13 mouse cellular contexts compared by ENCODE assay signal in the genomic region with DNA sequence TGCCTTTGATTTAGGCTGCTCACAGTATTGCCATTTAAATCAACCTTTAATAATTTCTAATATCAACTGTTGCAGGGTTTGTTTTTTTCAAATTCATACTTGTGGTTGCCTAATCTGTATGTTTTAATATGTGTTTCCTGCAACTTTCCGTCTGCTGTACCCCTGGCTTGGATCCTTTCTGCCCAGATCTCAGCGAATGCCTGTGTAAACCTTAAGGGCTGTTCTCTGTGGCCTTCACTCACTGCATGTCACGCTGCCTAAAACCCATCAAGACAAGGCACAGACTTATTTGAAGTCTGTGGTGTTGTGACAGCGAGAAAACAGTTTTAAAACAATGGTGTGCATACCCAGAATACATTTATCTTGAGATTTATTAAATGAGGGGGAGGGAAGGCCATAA.
DNase-seq lines count a peak whose midpoint lies in the region; ATAC-seq and TF ChIP-seq lines count a peak whose summit lies in the region.
"Had no signal": no experiment of that assay in that cellular context is flagged by ENCODE, and none has a peak within 500 bp of the region (broad histone marks: within the 10 kb centered on the region; RNA-seq: fewer than 3 reads in every experiment).

No protein-coding gene starts in this region.

- H3K4me3 ChIP-seq in stomach, embryonic 14.5 days (ENCODE audit: low read depth, low read length): no peak overlapping the region
- H3K4me3 ChIP-seq in stomach, postnatal 0 days (ENCODE audit: low read depth, low read length): no peak overlapping the region
- no peak overlapping the region for H3K4me3 ChIP-seq in hindbrain, embryonic 14.5 days (replicated peaks; ENCODE audit: low read length)
- no peak overlapping the region for H3K4me3 ChIP-seq in intestine, postnatal 0 days (ENCODE audit: low read depth, low read length)

- WGBS in stomach, embryonic 14.5 days: 36% methylated on average over 4 of the region's 4 CpGs
- WGBS in stomach, postnatal 0 days: 45% methylated on average over 4 of the region's 4 CpGs
- WGBS in hindbrain, embryonic 14.5 days: 38% methylated on average over 4 of the region's 4 CpGs
- WGBS in intestine, postnatal 0 days: 61% methylated on average over 4 of the region's 4 CpGs

- H3K4me2 ChIP-seq in stomach, embryonic 14.5 days (replicated peaks; ENCODE audit: low read depth, low read length): no peak overlapping the region
- H3K4me2 ChIP-seq in stomach, postnatal 0 days (replicated peaks; ENCODE audit: low read depth): no peak overlapping the region
- peak overlapping the region; percentile 20; the same call in 1 of the 2 replicates for H3K4me2 ChIP-seq in hindbrain, embryonic 14.5 days (replicated peaks)
- no peak overlapping the region for H3K4me2 ChIP-seq in intestine, postnatal 0 days (replicated peaks; ENCODE audit: low read depth)
- H3K4me2 ChIP-seq: liver, embryonic 11.5 days had no signal

- no peaks in the 10 kb centered on the region for H3K9me3 ChIP-seq in stomach, embryonic 14.5 days (ENCODE audit: control insufficient read depth, low read depth, low read length)
- H3K9me3 ChIP-seq in stomach, postnatal 0 days (ENCODE audit: control insufficient read depth, low read length): no peaks in the 10 kb centered on the region
- no peaks in the 10 kb centered on the region for H3K9me3 ChIP-seq in hindbrain, embryonic 14.5 days (ENCODE audit: control insufficient read depth, low read length)
- H3K9me3 ChIP-seq in intestine, postnatal 0 days (ENCODE audit: control insufficient read depth): no peaks in the 10 kb centered on the region

- no peaks in the 10 kb centered on the region for H3K4me1 ChIP-seq in stomach, embryonic 14.5 days (ENCODE audit: control insufficient read depth, insufficient read depth, low read length)
- no peaks in the 10 kb centered on the region for H3K4me1 ChIP-seq in stomach, postnatal 0 days (replicated peaks; ENCODE audit: control insufficient read depth, insufficient read depth)
- H3K4me1 ChIP-seq in hindbrain, embryonic 14.5 days (replicated peaks; ENCODE audit: control insufficient read depth, insufficient read depth, low read length): peaks cover 39% of the 10 kb centered on the region
- no peaks in the 10 kb centered on the region for H3K4me1 ChIP-seq in intestine, postnatal 0 days (replicated peaks; ENCODE audit: control insufficient read depth, insufficient read depth, low read length)

- H3K36me3 ChIP-seq in stomach, embryonic 14.5 days (ENCODE audit: control insufficient read depth, insufficient read depth, low read length): no peaks in the 10 kb centered on the region
- H3K36me3 ChIP-seq in stomach, postnatal 0 days (ENCODE audit: control insufficient read depth, insufficient read depth, low read length): no peaks in the 10 kb centered on the region
- no peaks in the 10 kb centered on the region for H3K36me3 ChIP-seq in hindbrain, embryonic 14.5 days (replicated peaks; ENCODE audit: control insufficient read depth, insufficient read depth)
- no peaks in the 10 kb centered on the region for H3K36me3 ChIP-seq in intestine, postnatal 0 days (ENCODE audit: control insufficient read depth, insufficient read depth)

- H3K27me3 ChIP-seq in stomach, embryonic 14.5 days (ENCODE audit: control insufficient read depth, insufficient read depth, low read length): no peaks in the 10 kb centered on the region
- H3K27me3 ChIP-seq in stomach, postnatal 0 days (ENCODE audit: control insufficient read depth, insufficient read depth, low read length): no peaks in the 10 kb centered on the region
- peaks cover 35% of the 10 kb centered on the region for H3K27me3 ChIP-seq in hindbrain, embryonic 14.5 days (ENCODE audit: control insufficient read depth, insufficient read depth, low read length)
- H3K27me3 ChIP-seq in intestine, postnatal 0 days (replicated peaks; ENCODE audit: control insufficient read depth, insufficient read depth, low read length): no peaks in the 10 kb centered on the region

- no peak for ATAC-seq in stomach, embryonic 14.5 days (ENCODE audit: insufficient number of reproducible peaks, insufficient read depth, low FRiP score, low read depth)
- no peak for ATAC-seq in stomach, postnatal 0 days (ENCODE audit: low FRiP score, low TSS enrichment)
- ATAC-seq in hindbrain, embryonic 14.5 days (ENCODE audit: low FRiP score): no peak
- no peak for ATAC-seq in intestine, postnatal 0 days

- no peak for TF ChIP-seq CTCF in stomach, postnatal 0 days (IDR thresholded peaks at IDR 0.05; ENCODE audit: low read depth)
- TF ChIP-seq CTCF in intestine, postnatal 0 days (IDR thresholded peaks at IDR 0.05; ENCODE audit: low read depth): no peak

- peak overlapping the region; percentile 62; the same call in 1 of the 2 replicates for H3K27ac ChIP-seq in stomach, embryonic 14.5 days (ENCODE audit: low read length)
- H3K27ac ChIP-seq in stomach, postnatal 0 days (replicated peaks): no peak overlapping the region
- peak overlapping the region; percentile 77; the same call in 1 of the 2 replicates for H3K27ac ChIP-seq in hindbrain, embryonic 14.5 days
- no peak overlapping the region for H3K27ac ChIP-seq in intestine, postnatal 0 days (ENCODE audit: low read depth, low read length)

- TF ChIP-seq EP300 in stomach, postnatal 0 days (optimal IDR thresholded peaks at IDR 0.05): no peak

- DNase-seq in stomach, postnatal 0 days (ENCODE audit: low spot score): no peak
- DNase-seq in hindbrain, embryonic 14.5 days (ENCODE audit: low spot score): no peak
- DNase-seq in lung, postnatal 36 days: peak; percentile 17
- no peak for DNase-seq in ovary, postnatal 10 days (ENCODE audit: low spot score)
- DNase-seq in yolk sac, embryonic 10.5 days (ENCODE audit: low spot score): no peak
- DNase-seq: adrenal gland, postnatal 25 days; cerebellum, adult 18-20 months; gastrocnemius, postnatal 14 days; kidney, adult 11 months; thymus, adult 2 months had no signal

- H3K9ac ChIP-seq in stomach, embryonic 14.5 days (replicated peaks; ENCODE audit: low read depth, low read length): no peak overlapping the region
- no peak overlapping the region for H3K9ac ChIP-seq in stomach, postnatal 0 days (ENCODE audit: low read length)
- H3K9ac ChIP-seq in hindbrain, embryonic 14.5 days: no peak overlapping the region
- H3K9ac ChIP-seq in intestine, postnatal 0 days (ENCODE audit: low read depth, low read length): no peak overlapping the region

Comparison
In these comparisons a context has a peak if more than half of its experiments do, and no peak if none do; other contexts are left out.
1. H3K27ac ChIP-seq: peak in stomach, embryonic 14.5 days (single experiment) and hindbrain, embryonic 14.5 days (single experiment); none in stomach, postnatal 0 days (single experiment) and intestine, postnatal 0 days (single experiment).